Mouse (Mus musculus): ENCODE results near the gene Grip1.

The Grip1 gene

GRCm38 (mm10) chr10:119463345-119463744 is 9.7 kb downstream of the Grip1 start:
- CTCF ChIA-PET = no interaction called here

- CTCF ChIA-PET = no interaction called here
Observed at GRCm38 (mm10) chr10:119463793-119464192, 10.2 kb downstream of the Grip1 start.

GRCm38 (mm10) chr10:119467976-119468375 is 14.3 kb downstream of the Grip1 start:
- CTCF ChIA-PET = no interaction called here

GRCm38 (mm10) chr10:119470096-119470495 is 16.5 kb downstream of the Grip1 start:
- CTCF ChIA-PET = no interaction called here

GRCm38 (mm10) chr10:119475166-119475565 is 21.5 kb downstream of the Grip1 start:
- CTCF ChIA-PET = no interaction called here

- CTCF ChIA-PET = no interaction called here
Observed at GRCm38 (mm10) chr10:119477661-119478060, 24.0 kb downstream of the Grip1 start.

GRCm38 (mm10) chr10:119483068-119483705 is 29.6 kb downstream of the Grip1 start:
- CTCF ChIA-PET = no interaction called here

GRCm38 (mm10) chr10:119483766-119484165 is 30.1 kb downstream of the Grip1 start:
- CTCF ChIA-PET = no interaction called here

GRCm38 (mm10) chr10:119486936-119487335 is 33.3 kb downstream of the Grip1 start:
- CTCF ChIA-PET = no interaction called here

- CTCF ChIA-PET = no interaction called here
Observed at GRCm38 (mm10) chr10:119490831-119491230, 37.2 kb downstream of the Grip1 start.

GRCm38 (mm10) chr10:119495317-119495716 is 41.7 kb downstream of the Grip1 start:
- CTCF ChIA-PET = no interaction called here

- CTCF ChIA-PET = no interaction called here
Observed at GRCm38 (mm10) chr10:119496221-119496620, 42.6 kb downstream of the Grip1 start.

- CTCF ChIA-PET = no interaction called here
Observed at GRCm38 (mm10) chr10:119521686-119522085, 68.1 kb downstream of the Grip1 start.

GRCm38 (mm10) chr10:119525730-119526129 is 72.1 kb downstream of the Grip1 start:
- CTCF ChIA-PET = no interaction called here

- CTCF ChIA-PET = no interaction called here
Observed at GRCm38 (mm10) chr10:119534852-119535251, 81.2 kb downstream of the Grip1 start.

GRCm38 (mm10) chr10:119541655-119542054 is 88.0 kb downstream of the Grip1 start:
- CTCF ChIA-PET = no interaction called here

GRCm38 (mm10) chr10:119543771-119544170 is 90.1 kb downstream of the Grip1 start:
- CTCF ChIA-PET = no interaction called here

GRCm38 (mm10) chr10:119544743-119545142 is 91.1 kb downstream of the Grip1 start:
- CTCF ChIA-PET = no interaction called here

- CTCF ChIA-PET = no interaction called here
Observed at GRCm38 (mm10) chr10:119547875-119548274, 94.2 kb downstream of the Grip1 start.

GRCm38 (mm10) chr10:119548774-119549173 is 95.1 kb downstream of the Grip1 start:
- CTCF ChIA-PET = no interaction called here

- CTCF ChIA-PET = no interaction called here
Observed at GRCm38 (mm10) chr10:119550630-119551029, 97.0 kb downstream of the Grip1 start.

GRCm38 (mm10) chr10:119556346-119556745 is 102.7 kb downstream of the Grip1 start:
- CTCF ChIA-PET = no interaction called here

GRCm38 (mm10) chr10:119558432-119558831 is 104.8 kb downstream of the Grip1 start:
- CTCF ChIA-PET = no interaction called here

- CTCF ChIA-PET = no interaction called here
Observed at GRCm38 (mm10) chr10:119564862-119565261, 111.2 kb downstream of the Grip1 start.

GRCm38 (mm10) chr10:119573134-119573533 is 119.5 kb downstream of the Grip1 start:
- CTCF ChIA-PET = no interaction called here

Measured in spleen, embryonic (tissue).